ENCODE assay signal across 11 mouse cellular contexts in the genomic region with DNA sequence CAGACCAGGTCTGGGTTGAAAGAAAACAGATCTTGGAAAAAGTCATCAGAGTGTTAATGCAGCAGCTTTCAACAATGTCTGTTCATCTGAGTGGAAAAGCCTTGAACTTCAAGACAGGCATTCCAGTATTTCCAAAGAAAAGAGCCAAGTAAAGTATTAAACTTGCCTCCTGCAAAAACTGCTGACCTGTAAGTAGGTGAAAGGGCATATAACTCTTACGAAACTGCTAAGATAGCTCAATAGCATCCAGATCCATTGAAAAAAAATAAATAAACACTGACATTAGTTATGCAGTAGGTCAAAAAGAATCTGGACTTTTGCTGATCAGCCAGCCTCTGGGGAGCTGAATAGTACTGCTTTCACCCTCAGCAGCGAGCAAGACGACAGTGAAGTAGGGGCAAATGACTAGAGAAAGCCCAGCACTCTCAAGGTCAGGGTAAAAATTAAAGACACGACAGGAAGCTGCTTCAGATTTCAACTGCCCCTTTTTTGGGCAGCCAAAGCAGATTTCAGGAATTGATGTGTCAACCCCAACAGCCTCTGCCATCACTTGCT. TPM values are rescaled to one million over a fixed set of nuclear protein-coding genes. Genes with fewer than 3 reads are reported as not detected.
A peak's percentile ranks its signal among the peaks of the same experiment; 100 is the strongest.
DNase-seq lines count a peak whose midpoint lies in the region; ATAC-seq and TF ChIP-seq lines count a peak whose summit lies in the region.
"Had no signal": no experiment of that assay in that cellular context is flagged by ENCODE, and none has a peak within 500 bp of the region (broad histone marks: within the 10 kb centered on the region; RNA-seq: fewer than 3 reads in every experiment).

No protein-coding gene starts in this region.

- H3K4me2 ChIP-seq in midbrain, embryonic 15.5 days, result peak overlapping the region; percentile 11; the same call in 1 of the 2 replicates
- no peak overlapping the region for H3K4me2 ChIP-seq in midbrain, embryonic 11.5 days
- peak overlapping the region; percentile 85 for H3K4me2 ChIP-seq in intestine, postnatal 0 days (replicated peaks; ENCODE audit: low read depth)
- H3K4me2 ChIP-seq: limb, embryonic 15.5 days; midbrain, embryonic 12.5 days had no signal

- no peak for TF ChIP-seq CTCF in intestine, postnatal 0 days (IDR thresholded peaks at IDR 0.05; ENCODE audit: low read depth)

- peak; percentile 27 to 41 for DNase-seq in heart, adult 18-20 months
- DNase-seq in heart, adult 8-10 months (ENCODE audit: low spot score), result no peak
- DNase-seq in midbrain, embryonic 11.5 days (ENCODE audit: low spot score, missing footprints), result no peak
- DNase-seq in yolk sac, embryonic 10.5 days (ENCODE audit: low spot score), result peak; percentile 51
- no peak for DNase-seq in adrenal gland, postnatal 25 days
- DNase-seq in ovary, adult 18-20 months (ENCODE audit: low spot score), result no peak
- DNase-seq: gastrocnemius, postnatal 36 days had no signal

- H3K4me1 ChIP-seq in midbrain, embryonic 15.5 days, result peaks cover 25% of the 10 kb centered on the region
- H3K4me1 ChIP-seq in midbrain, embryonic 11.5 days (ENCODE audit: control insufficient read depth, insufficient read depth, low read length), result no peaks in the 10 kb centered on the region
- H3K4me1 ChIP-seq in intestine, postnatal 0 days (replicated peaks; ENCODE audit: control insufficient read depth, insufficient read depth, low read length), result 0 out of 2 replicates have a peak, but pooled peaks cover 7% of the 10 kb centered on the region

- H3K4me3 ChIP-seq in midbrain, embryonic 15.5 days, result no peak overlapping the region
- no peak overlapping the region for H3K4me3 ChIP-seq in midbrain, embryonic 11.5 days (ENCODE audit: low read depth, low read length)
- H3K4me3 ChIP-seq in intestine, postnatal 0 days (ENCODE audit: low read depth, low read length), result no peak overlapping the region
- H3K4me3 ChIP-seq: limb, embryonic 15.5 days; midbrain, embryonic 12.5 days had no signal

- ATAC-seq in midbrain, embryonic 15.5 days (replicated peaks), result no peak
- no peak for ATAC-seq in midbrain, embryonic 11.5 days (ENCODE audit: low FRiP score)
- ATAC-seq in intestine, postnatal 0 days, result no peak

- no peak overlapping the region for H3K27ac ChIP-seq in midbrain, embryonic 15.5 days
- H3K27ac ChIP-seq in midbrain, embryonic 11.5 days (ENCODE audit: low read depth, low read length), result no peak overlapping the region
- peak overlapping the region; percentile 37; the same call in 1 of the 2 replicates for H3K27ac ChIP-seq in intestine, postnatal 0 days (ENCODE audit: low read depth, low read length)
- H3K27ac ChIP-seq: limb, embryonic 15.5 days; midbrain, embryonic 12.5 days had no signal

- H3K9ac ChIP-seq in midbrain, embryonic 15.5 days, result no peak overlapping the region
- H3K9ac ChIP-seq in midbrain, embryonic 11.5 days (ENCODE audit: low read length), result no peak overlapping the region
- H3K9ac ChIP-seq in intestine, postnatal 0 days (ENCODE audit: low read depth, low read length), result no peak overlapping the region
- H3K9ac ChIP-seq: limb, embryonic 15.5 days; midbrain, embryonic 12.5 days had no signal

- H3K9me3 ChIP-seq in midbrain, embryonic 15.5 days, result no peaks in the 10 kb centered on the region
- H3K9me3 ChIP-seq in midbrain, embryonic 11.5 days (ENCODE audit: control insufficient read depth, low read length), result no peaks in the 10 kb centered on the region
- H3K9me3 ChIP-seq in intestine, postnatal 0 days (ENCODE audit: control insufficient read depth), result no peaks in the 10 kb centered on the region
- H3K9me3 ChIP-seq: limb, embryonic 15.5 days; midbrain, embryonic 12.5 days had no signal

- 69% methylated on average over 4 of the region's 4 CpGs for WGBS in midbrain, embryonic 15.5 days
- WGBS in midbrain, embryonic 11.5 days, result 71% methylated on average over 4 of the region's 4 CpGs
- 25% methylated on average over 4 of the region's 4 CpGs for WGBS in intestine, postnatal 0 days

- 0 out of 2 replicates have a peak, but pooled peaks cover 4% of the 10 kb centered on the region for H3K36me3 ChIP-seq in midbrain, embryonic 15.5 days (replicated peaks)
- no peaks in the 10 kb centered on the region for H3K36me3 ChIP-seq in midbrain, embryonic 11.5 days (ENCODE audit: control insufficient read depth, insufficient read depth, low read length)
- peaks cover 4% of the 10 kb centered on the region; the same call in 1 of the 2 replicates for H3K36me3 ChIP-seq in intestine, postnatal 0 days (ENCODE audit: control insufficient read depth, insufficient read depth)
- H3K36me3 ChIP-seq: limb, embryonic 15.5 days; midbrain, embryonic 12.5 days had no signal

- no peaks in the 10 kb centered on the region for H3K27me3 ChIP-seq in midbrain, embryonic 15.5 days (replicated peaks)
- no peaks in the 10 kb centered on the region for H3K27me3 ChIP-seq in midbrain, embryonic 11.5 days (ENCODE audit: control insufficient read depth, insufficient read depth, low read length)
- H3K27me3 ChIP-seq in intestine, postnatal 0 days (replicated peaks; ENCODE audit: control insufficient read depth, insufficient read depth, low read length), result no peaks in the 10 kb centered on the region
- H3K27me3 ChIP-seq: limb, embryonic 15.5 days; midbrain, embryonic 12.5 days had no signal

RNA-seq across cellular contexts. Expression of a gene that starts 2.3 kb away (rescaled TPM):
- 10 to 100 TPM; 18.8 to 22.7 TPM for total RNA-seq in heart, adult 18-20 months (2021)
- total RNA-seq in heart, adult 8-10 months (2022), result 10 to 100 TPM; 19.8 to 26.2 (median 23.5) TPM
- 10.6 and 11.3 TPM in 2 replicates for polyA plus RNA-seq in midbrain, embryonic 15.5 days (2015; fragmentation: Nextera tagmentation; extraction: Ambion mirVana)
- polyA plus RNA-seq in midbrain, embryonic 11.5 days (2014; fragmentation: Nextera tagmentation; extraction: Ambion mirVana), result 7.9 and 8.1 TPM in 2 replicates
- polyA plus RNA-seq in intestine, postnatal 0 days (2015; fragmentation: Nextera tagmentation; extraction: Ambion mirVana), result 40.5 and 40.8 TPM in 2 replicates
- 29.0 and 39.4 TPM in 2 replicates for total RNA-seq in adrenal gland, postnatal 25 days (2021)

RNA-seq across cellular contexts. Expression of a gene that starts 30.1 kb away (rescaled TPM):
- total RNA-seq in heart, adult 18-20 months (2021), result 1 to 10 TPM; 2.5 to 2.6 TPM
- total RNA-seq in heart, adult 8-10 months (2022), result 1 to 10 TPM; 1.2 to 3.0 (median 2.1) TPM
- 0.26 and 0.27 TPM in 2 replicates for polyA plus RNA-seq in midbrain, embryonic 15.5 days (2015; fragmentation: Nextera tagmentation; extraction: Ambion mirVana)
- polyA plus RNA-seq in midbrain, embryonic 11.5 days (2014; fragmentation: Nextera tagmentation; extraction: Ambion mirVana), result 0.25 TPM in 1 of 2 replicates, not detected in the other
- polyA plus RNA-seq in intestine, postnatal 0 days (2015; fragmentation: Nextera tagmentation; extraction: Ambion mirVana), result 6.5 and 8.0 TPM in 2 replicates
- total RNA-seq in adrenal gland, postnatal 25 days (2021), result 12.0 and 19.8 TPM in 2 replicates

Comparison
In these comparisons a context has a peak if more than half of its experiments do, and no peak if none do; other contexts are left out.
1. DNase-seq: peak in heart, adult 18-20 months (2 of 2) and yolk sac, embryonic 10.5 days (single experiment); none in heart, adult 8-10 months (single experiment), midbrain, embryonic 11.5 days (single experiment), adrenal gland, postnatal 25 days (single experiment) and ovary, adult 18-20 months (single experiment).